Mouse (Mus musculus) embryonic facial prominence, embryonic 13.5 days (tissue): ENCODE results near the gene Sox5. TPM values are rescaled to one million over a fixed set of nuclear protein-coding genes. Genes with fewer than 3 reads are reported as not detected.

ENCODE experiments used
- ATAC-seq: fragments of 200-750 bp; cut with Nextera tagmentation; 2 replicates; pipeline ENCODE4 v1.8.0; 2017; ENCODE audit warnings: low read depth; ENCODE audit not compliant: insufficient number of reproducible peaks, insufficient read depth, low FRiP score, low TSS enrichment
- H3K27ac ChIP-seq: fragments of 300-500 bp; sonication (generic); 2 replicates; pipeline ENCODE4 v1.5.1; 2015; ENCODE audit warnings: moderate library complexity, mild to moderate bottlenecking, inconsistent platforms
- H3K27me3 ChIP-seq: fragments of 300-500 bp; sonication (generic); 2 replicates; pipeline ENCODE4 v1.6.1; 2015; ENCODE audit warnings: mild to moderate bottlenecking, inconsistent platforms
- H3K36me3 ChIP-seq: fragments of 300-500 bp; sonication (generic); 2 replicates; pipeline ENCODE4 v1.6.1; 2015; ENCODE audit warnings: mild to moderate bottlenecking, inconsistent platforms
- H3K4me1 ChIP-seq: fragments of 300-500 bp; sonication (generic); 2 replicates; pipeline ENCODE4 v1.6.1; 2015; ENCODE audit warnings: inconsistent platforms
- H3K4me2 ChIP-seq: fragments of 300-500 bp; sonication (generic); 2 replicates; pipeline ENCODE4 v1.6.1; 2015; ENCODE audit warnings: moderate library complexity, mild to moderate bottlenecking, inconsistent platforms
- H3K4me3 ChIP-seq: fragments of 300-500 bp; sonication (generic); 2 replicates; pipeline ENCODE4 v1.5.1; 2015; ENCODE audit warnings: mild to moderate bottlenecking, inconsistent platforms
- H3K9ac ChIP-seq: fragments of 300-500 bp; sonication (generic); 2 replicates; pipeline ENCODE4 v1.6.1; 2015; ENCODE audit warnings: mild to moderate bottlenecking, inconsistent platforms
- H3K9me3 ChIP-seq: fragments of 300-500 bp; sonication (generic); 2 replicates; pipeline ENCODE4 v1.6.1; 2016; ENCODE audit warnings: inconsistent platforms
- WGBS: fragments of 180-500 bp; shearing (Covaris S2); methylation state at CpG from one replicate; pipeline ENCODE4 v1.1.7; 2015; ENCODE audit warnings: mixed read lengths; 5-methylcytosine and 5-hydroxymethylcytosine counted together
- polyA plus RNA-seq: library from polyadenylated mRNA; unstranded; fragments of >200 nt; fragmentation: Nextera tagmentation; extraction: Ambion mirVana; gene quantifications from 2 replicates; pipeline ENCODE4 v1.2.1, GENCODE M21; 2015

The Sox5 gene
- polyA plus RNA-seq, 1 experiment from 2014 or later: 55.6 TPM

GRCm38 (mm10) chr6:144645796-144646195 is 136.0 kb downstream of the Sox5 start:
- 91% methylated on average over 4 of the region's 4 CpGs for WGBS
- ATAC-seq: no peak
- H3K4me1 ChIP-seq: no peaks in the 10 kb centered on the region; the same call in 1 of the 2 replicates
- H3K4me3 ChIP-seq: no peak overlapping the region
- no peak overlapping the region for H3K9ac ChIP-seq
- no peaks in the 10 kb centered on the region for H3K9me3 ChIP-seq
- H3K36me3 ChIP-seq: no peaks in the 10 kb centered on the region
- no peak overlapping the region for H3K4me2 ChIP-seq
- no peaks in the 10 kb centered on the region for H3K27me3 ChIP-seq
- H3K27ac ChIP-seq: no peak overlapping the region

GRCm38 (mm10) chr6:144644711-144645110 is 137.1 kb downstream of the Sox5 start:
- Histone ChIP-seq H3K4me3 (no peak overlapping the region), H3K36me3 (no peaks in the 10 kb centered on the region), H3K9ac (no peak overlapping the region), H3K27me3 (no peaks in the 10 kb centered on the region), H3K4me2 (no peak overlapping the region), H3K9me3 (no peaks in the 10 kb centered on the region), H3K4me1 (no peaks in the 10 kb centered on the region; the same call in 1 of the 2 replicates), H3K27ac (no peak overlapping the region)
- WGBS: 60% methylated on average over 4 of the region's 4 CpGs
- no peak for ATAC-seq

GRCm38 (mm10) chr6:144643601-144644000 is 138.2 kb downstream of the Sox5 start:
- Histone ChIP-seq H3K4me3 (no peak overlapping the region), H3K9me3 (no peaks in the 10 kb centered on the region), H3K27ac (no peak overlapping the region), H3K4me1 (no peaks in the 10 kb centered on the region; the same call in 1 of the 2 replicates), H3K36me3 (no peaks in the 10 kb centered on the region), H3K4me2 (no peak overlapping the region), H3K9ac (no peak overlapping the region), H3K27me3 (no peaks in the 10 kb centered on the region)
- 84% methylated on average over 5 of the region's 5 CpGs for WGBS
- no peak for ATAC-seq

GRCm38 (mm10) chr6:144641888-144642287 is 139.9 kb downstream of the Sox5 start:
- H3K36me3 ChIP-seq: no peaks in the 10 kb centered on the region
- no peaks in the 10 kb centered on the region for H3K9me3 ChIP-seq
- 60% methylated on average over 5 of the region's 5 CpGs for WGBS
- ATAC-seq: no peak
- H3K9ac ChIP-seq: no peak overlapping the region
- no peaks in the 10 kb centered on the region for H3K27me3 ChIP-seq
- H3K27ac ChIP-seq: no peak overlapping the region
- no peak overlapping the region for H3K4me3 ChIP-seq
- H3K4me2 ChIP-seq: no peak overlapping the region
- no peaks in the 10 kb centered on the region for H3K4me1 ChIP-seq

GRCm38 (mm10) chr6:144640591-144640990 is 141.2 kb downstream of the Sox5 start:
- Histone ChIP-seq H3K9me3 (no peaks in the 10 kb centered on the region), H3K4me1 (no peaks in the 10 kb centered on the region), H3K4me2 (no peak overlapping the region), H3K9ac (no peak overlapping the region), H3K27me3 (no peaks in the 10 kb centered on the region), H3K27ac (no peak overlapping the region), H3K36me3 (no peaks in the 10 kb centered on the region), H3K4me3 (no peak overlapping the region)
- ATAC-seq: no peak
- 89% methylated on average over 3 of the region's 3 CpGs for WGBS

GRCm38 (mm10) chr6:144638547-144638946 is 143.2 kb downstream of the Sox5 start:
- H3K9me3 ChIP-seq: no peaks in the 10 kb centered on the region
- H3K4me3 ChIP-seq: no peak overlapping the region
- H3K36me3 ChIP-seq: no peaks in the 10 kb centered on the region
- H3K27me3 ChIP-seq: no peaks in the 10 kb centered on the region
- no peak overlapping the region for H3K27ac ChIP-seq
- no peak overlapping the region for H3K9ac ChIP-seq
- no peak overlapping the region for H3K4me2 ChIP-seq
- no peaks in the 10 kb centered on the region for H3K4me1 ChIP-seq
- 75% methylated on average over 5 of the region's 5 CpGs for WGBS
- ATAC-seq: no peak

GRCm38 (mm10) chr6:144627539-144628115 is 154.2 kb downstream of the Sox5 start:
- Histone ChIP-seq H3K4me3 (no peak overlapping the region), H3K4me2 (no peak overlapping the region), H3K27me3 (no peaks in the 10 kb centered on the region), H3K9ac (no peak overlapping the region), H3K27ac (no peak overlapping the region), H3K4me1 (no peaks in the 10 kb centered on the region), H3K9me3 (no peaks in the 10 kb centered on the region), H3K36me3 (no peaks in the 10 kb centered on the region)
- ATAC-seq: no peak
- WGBS: 84% methylated on average over 7 of the region's 7 CpGs

GRCm38 (mm10) chr6:144621089-144621769 is 160.5 kb downstream of the Sox5 start:
- Histone ChIP-seq H3K4me3 (no peak overlapping the region), H3K4me2 (no peak overlapping the region), H3K27ac (no peak overlapping the region), H3K27me3 (no peaks in the 10 kb centered on the region), H3K9me3 (no peaks in the 10 kb centered on the region), H3K36me3 (no peaks in the 10 kb centered on the region), H3K9ac (no peak overlapping the region), H3K4me1 (no peaks in the 10 kb centered on the region)
- peak; percentile 43; the same call in 1 of the 2 replicates for ATAC-seq
- WGBS: 52% methylated on average over 3 of the region's 3 CpGs

- H3K4me3 ChIP-seq: no peak overlapping the region
- no peak overlapping the region for H3K27ac ChIP-seq
- WGBS: 39% methylated on average over 4 of the region's 4 CpGs
- ATAC-seq: no peak
- H3K27me3 ChIP-seq: no peaks in the 10 kb centered on the region
- H3K4me2 ChIP-seq: no peak overlapping the region
- H3K9ac ChIP-seq: no peak overlapping the region
- H3K9me3 ChIP-seq: no peaks in the 10 kb centered on the region
- H3K36me3 ChIP-seq: no peaks in the 10 kb centered on the region
- H3K4me1 ChIP-seq: no peaks in the 10 kb centered on the region
These were observed 170.4 kb downstream of the Sox5 start for GRCm38 (mm10) chr6:144611383-144611791.

- 70% methylated on average over 8 of the region's 8 CpGs for WGBS
- H3K9ac ChIP-seq: no peak overlapping the region
- H3K27me3 ChIP-seq: no peaks in the 10 kb centered on the region
- ATAC-seq: no peak
- H3K4me2 ChIP-seq: no peak overlapping the region
- H3K4me1 ChIP-seq: no peaks in the 10 kb centered on the region
- H3K36me3 ChIP-seq: no peaks in the 10 kb centered on the region
- H3K4me3 ChIP-seq: no peak overlapping the region
- no peaks in the 10 kb centered on the region for H3K9me3 ChIP-seq
- no peak overlapping the region for H3K27ac ChIP-seq
These were observed 170.9 kb downstream of the Sox5 start for GRCm38 (mm10) chr6:144610878-144611277.

GRCm38 (mm10) chr6:144602883-144603282 is 178.9 kb downstream of the Sox5 start:
- WGBS: 86% methylated on average over 4 of the region's 4 CpGs

GRCm38 (mm10) chr6:144600351-144600750 is 181.4 kb downstream of the Sox5 start:
- WGBS: 79% methylated on average over 5 of the region's 5 CpGs
- no peaks in the 10 kb centered on the region for H3K27me3 ChIP-seq

More at GRCm38 (mm10) chr6:144602883-144603282, 178.9 kb downstream of the Sox5 start:
- H3K9me3 ChIP-seq: no peaks in the 10 kb centered on the region
- no peak overlapping the region for H3K27ac ChIP-seq
- no peak overlapping the region for H3K9ac ChIP-seq
- no peak for ATAC-seq
- no peaks in the 10 kb centered on the region for H3K4me1 ChIP-seq
- no peaks in the 10 kb centered on the region for H3K27me3 ChIP-seq
- H3K4me3 ChIP-seq: no peak overlapping the region
- no peak overlapping the region for H3K4me2 ChIP-seq
- H3K36me3 ChIP-seq: no peaks in the 10 kb centered on the region

More at GRCm38 (mm10) chr6:144600351-144600750, 181.4 kb downstream of the Sox5 start:
- no peak for ATAC-seq
- Histone ChIP-seq H3K9ac (no peak overlapping the region), H3K4me2 (no peak overlapping the region), H3K4me1 (no peaks in the 10 kb centered on the region), H3K27ac (no peak overlapping the region), H3K9me3 (no peaks in the 10 kb centered on the region), H3K36me3 (no peaks in the 10 kb centered on the region), H3K4me3 (no peak overlapping the region)
